Mouse (Mus musculus): ENCODE data around the gene Aqp6.

DNA sequence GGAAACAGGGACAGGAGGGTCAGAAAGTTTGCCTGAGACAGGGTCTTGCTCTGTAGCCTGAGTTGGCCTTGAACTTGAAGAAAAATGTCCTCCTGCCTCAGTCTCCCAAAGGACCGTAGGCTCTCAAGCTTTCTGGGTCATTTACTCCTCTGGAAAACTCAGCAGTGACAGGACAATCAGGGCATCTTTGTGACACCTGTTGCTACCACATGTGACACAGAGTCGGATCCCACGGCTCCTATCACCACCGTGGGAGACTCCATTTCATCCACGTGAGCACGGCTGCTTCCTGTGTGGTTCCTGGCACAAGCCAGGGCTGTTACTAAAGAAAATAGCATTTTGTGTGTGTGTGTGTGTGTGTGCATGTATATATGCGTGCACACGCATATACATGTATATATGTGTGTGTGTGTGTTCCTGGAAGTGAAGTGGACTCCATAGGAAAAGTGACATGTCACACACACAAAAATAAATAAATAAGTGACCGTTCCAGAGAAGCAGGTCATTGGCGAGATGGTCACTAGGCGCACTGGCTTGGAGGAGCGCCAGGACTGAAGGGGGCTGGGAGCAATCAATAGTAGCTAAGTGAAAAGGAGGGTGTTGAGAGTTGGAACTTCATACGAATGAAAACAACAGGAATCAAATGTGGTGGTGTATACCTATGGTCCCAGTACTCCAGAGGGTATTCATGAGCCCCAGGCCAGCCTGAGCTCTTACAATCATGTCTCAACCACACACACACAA, 7.4 kb downstream of the Aqp6 start:
- no peak for TF ChIP-seq CTCF (conservative IDR thresholded peaks at IDR 0.05; ENCODE audit: insufficient read depth, insufficient read length, low read depth, low read length)
- TF ChIP-seq POLR2A (IDR thresholded peaks at IDR 0.05; ENCODE audit: low read depth, low read length): no peak

Measured in kidney, adult 2 months (tissue).